Mouse (Mus musculus): ENCODE data around the gene Cadm4. TPM values are rescaled to one million over a fixed set of nuclear protein-coding genes. Genes with fewer than 3 reads are reported as not detected.

Gene Cadm4
- polyA plus RNA-seq, 1 experiment from 2014 or later: 26.3 TPM

GRCm38 (mm10) chr7:24551985-24552759 is 70.3 kb downstream of the Cadm4 start:
- ATAC-seq (no peak), DNase-seq (ENCODE audit: low spot score) (no peak)
- Histone ChIP-seq H3K27ac (ENCODE audit: low read depth, low read length) (no peak overlapping the region), H3K36me3 (ENCODE audit: control insufficient read depth, insufficient read depth, low read length) (peaks cover 33% of the 10 kb centered on the region), H3K9ac (ENCODE audit: low read length) (no peak overlapping the region), H3K4me3 (ENCODE audit: low read depth, low read length) (no peak overlapping the region), H3K4me1 (ENCODE audit: control insufficient read depth, insufficient read depth, low read length) (peaks cover 4% of the 10 kb centered on the region), H3K9me3 (replicated peaks; ENCODE audit: control insufficient read depth, low read length) (no peaks in the 10 kb centered on the region), H3K4me2 (ENCODE audit: low read length) (no peak overlapping the region), H3K27me3 (replicated peaks; ENCODE audit: control insufficient read depth, insufficient read depth, low read length) (no peaks in the 10 kb centered on the region)
- 96% methylated on average over 12 of the region's 12 CpGs for WGBS

Other genes with a start within 250 kb of the Cadm4 start
- gene Zfp109, start 244.5 kb upstream of the Cadm4 start, polyA plus RNA-seq (2014; fragmentation: Nextera tagmentation; extraction: Ambion mirVana): 2.6 and 3.3 TPM in 2 replicates
- 4.1 and 6.0 TPM in 2 replicates for gene Zfp108, start 227.2 kb upstream of the Cadm4 start, polyA plus RNA-seq (2014; fragmentation: Nextera tagmentation; extraction: Ambion mirVana)
- 9.4 and 11.0 TPM in 2 replicates for gene Zfp93, start 211.6 kb upstream of the Cadm4 start, polyA plus RNA-seq (2014; fragmentation: Nextera tagmentation; extraction: Ambion mirVana)
- 33.7 and 40.7 TPM in 2 replicates for gene Zfp61, start 180.8 kb upstream of the Cadm4 start, polyA plus RNA-seq (2014; fragmentation: Nextera tagmentation; extraction: Ambion mirVana)
- 20.5 and 21.6 TPM in 2 replicates for gene Zfp94, start 165.4 kb upstream of the Cadm4 start, polyA plus RNA-seq (2014; fragmentation: Nextera tagmentation; extraction: Ambion mirVana)
- 0.20 TPM in 1 of 2 replicates, not detected in the other for gene Tescl, start 148.1 kb upstream of the Cadm4 start, polyA plus RNA-seq (2014; fragmentation: Nextera tagmentation; extraction: Ambion mirVana)
- not detected in 2 replicates for gene Lypd5, start 132.8 kb upstream of the Cadm4 start, polyA plus RNA-seq (2014; fragmentation: Nextera tagmentation; extraction: Ambion mirVana)
- gene Kcnn4, start 111.8 kb upstream of the Cadm4 start, polyA plus RNA-seq (2014; fragmentation: Nextera tagmentation; extraction: Ambion mirVana): 0.09 and 0.53 TPM in 2 replicates
- gene Smg9, start 82.4 kb upstream of the Cadm4 start, polyA plus RNA-seq (2014; fragmentation: Nextera tagmentation; extraction: Ambion mirVana): 23.4 and 26.1 TPM in 2 replicates
- not detected in 2 replicates for gene Irgc1, start 29.7 kb upstream of the Cadm4 start, polyA plus RNA-seq (2014; fragmentation: Nextera tagmentation; extraction: Ambion mirVana)
- gene Plaur, start 19.5 kb upstream of the Cadm4 start, polyA plus RNA-seq (2014; fragmentation: Nextera tagmentation; extraction: Ambion mirVana): 1.4 and 2.0 TPM in 2 replicates
- 178 and 205 TPM in 2 replicates for gene Zfp428, start 25.0 kb downstream of the Cadm4 start, polyA plus RNA-seq (2014; fragmentation: Nextera tagmentation; extraction: Ambion mirVana)
- 0.20 and 0.45 TPM in 2 replicates for gene AC161166.1, start 30.4 kb downstream of the Cadm4 start, polyA plus RNA-seq (2014; fragmentation: Nextera tagmentation; extraction: Ambion mirVana)
- 19.5 and 25.1 TPM in 2 replicates for gene Irgq, start 48.7 kb downstream of the Cadm4 start, polyA plus RNA-seq (2014; fragmentation: Nextera tagmentation; extraction: Ambion mirVana)
- gene Pinlyp, start 64.1 kb downstream of the Cadm4 start, polyA plus RNA-seq (2014; fragmentation: Nextera tagmentation; extraction: Ambion mirVana): 0.28 TPM in 1 of 2 replicates, not detected in the other
- gene Xrcc1, start 64.3 kb downstream of the Cadm4 start, polyA plus RNA-seq (2014; fragmentation: Nextera tagmentation; extraction: Ambion mirVana): 65.1 and 66.6 TPM in 2 replicates
- gene Ethe1, start 105.5 kb downstream of the Cadm4 start, polyA plus RNA-seq (2014; fragmentation: Nextera tagmentation; extraction: Ambion mirVana): 22.6 and 23.2 TPM in 2 replicates
- gene Zfp575, start 105.6 kb downstream of the Cadm4 start, polyA plus RNA-seq (2014; fragmentation: Nextera tagmentation; extraction: Ambion mirVana): 3.3 and 6.6 TPM in 2 replicates
- gene Phldb3, start 128.7 kb downstream of the Cadm4 start, polyA plus RNA-seq (2014; fragmentation: Nextera tagmentation; extraction: Ambion mirVana): not detected in 2 replicates
- 0.20 and 0.21 TPM in 2 replicates for gene Lypd3, start 154.5 kb downstream of the Cadm4 start, polyA plus RNA-seq (2014; fragmentation: Nextera tagmentation; extraction: Ambion mirVana)
- not detected in 2 replicates for gene Tex101, start 194.7 kb downstream of the Cadm4 start, polyA plus RNA-seq (2014; fragmentation: Nextera tagmentation; extraction: Ambion mirVana)
- gene BC049730, start 227.2 kb downstream of the Cadm4 start, polyA plus RNA-seq (2014; fragmentation: Nextera tagmentation; extraction: Ambion mirVana): not detected in 2 replicates
- not detected in 2 replicates for gene Gm4763, start 244.9 kb downstream of the Cadm4 start, polyA plus RNA-seq (2014; fragmentation: Nextera tagmentation; extraction: Ambion mirVana)